Mouse (Mus musculus) thymus, postnatal 10 days (tissue): Measurements from ENCODE around the gene Kif12.
A peak's percentile ranks its signal among the peaks of the same experiment; 100 is the strongest.

Experiments used
- DNase-seq, 2 experiments: peaks; one replicate each; pipeline ENCODE4 v3.0.0; 2021; ENCODE audit warnings: low spot score in 2 of 2

Kif12 gene

DNA sequence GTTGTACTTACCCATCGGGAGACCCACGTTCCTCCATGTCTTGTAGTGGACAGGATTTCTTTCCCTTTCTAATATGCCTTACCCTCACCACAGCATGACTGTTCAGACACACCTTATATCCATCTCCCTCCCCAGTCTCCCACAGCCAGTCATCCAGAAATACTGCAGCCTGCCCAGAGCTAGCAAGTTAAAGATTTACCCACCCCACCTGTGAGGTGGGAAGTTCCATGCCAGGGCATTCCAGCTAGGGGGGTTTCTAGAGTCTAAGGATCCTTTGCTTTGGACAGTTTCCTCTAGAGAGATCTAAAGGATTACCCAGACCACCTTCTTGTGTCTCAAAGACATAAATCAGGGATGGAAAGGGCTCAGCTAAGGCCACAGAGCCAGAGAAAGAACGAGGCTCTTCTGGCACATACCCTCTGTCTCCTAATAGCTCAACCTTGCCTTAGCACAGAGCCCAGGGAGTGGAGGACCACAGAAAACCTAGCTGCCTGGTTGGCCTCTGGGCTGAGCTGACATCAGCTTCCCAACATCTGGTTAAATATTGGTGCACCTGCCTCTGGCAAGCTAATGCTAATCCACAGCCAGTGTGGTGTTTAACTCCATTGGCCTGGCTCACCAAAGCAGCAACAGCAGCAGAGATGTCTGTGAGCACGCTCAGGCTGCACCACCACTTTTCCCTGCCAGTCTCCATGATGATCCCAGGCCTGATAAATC lies at the start of gene Kif12:
Gene Kif12, minus strand, starts transcription at position 163 of the 717 bp plus-strand sequence.
- no peak for DNase-seq

DNA sequence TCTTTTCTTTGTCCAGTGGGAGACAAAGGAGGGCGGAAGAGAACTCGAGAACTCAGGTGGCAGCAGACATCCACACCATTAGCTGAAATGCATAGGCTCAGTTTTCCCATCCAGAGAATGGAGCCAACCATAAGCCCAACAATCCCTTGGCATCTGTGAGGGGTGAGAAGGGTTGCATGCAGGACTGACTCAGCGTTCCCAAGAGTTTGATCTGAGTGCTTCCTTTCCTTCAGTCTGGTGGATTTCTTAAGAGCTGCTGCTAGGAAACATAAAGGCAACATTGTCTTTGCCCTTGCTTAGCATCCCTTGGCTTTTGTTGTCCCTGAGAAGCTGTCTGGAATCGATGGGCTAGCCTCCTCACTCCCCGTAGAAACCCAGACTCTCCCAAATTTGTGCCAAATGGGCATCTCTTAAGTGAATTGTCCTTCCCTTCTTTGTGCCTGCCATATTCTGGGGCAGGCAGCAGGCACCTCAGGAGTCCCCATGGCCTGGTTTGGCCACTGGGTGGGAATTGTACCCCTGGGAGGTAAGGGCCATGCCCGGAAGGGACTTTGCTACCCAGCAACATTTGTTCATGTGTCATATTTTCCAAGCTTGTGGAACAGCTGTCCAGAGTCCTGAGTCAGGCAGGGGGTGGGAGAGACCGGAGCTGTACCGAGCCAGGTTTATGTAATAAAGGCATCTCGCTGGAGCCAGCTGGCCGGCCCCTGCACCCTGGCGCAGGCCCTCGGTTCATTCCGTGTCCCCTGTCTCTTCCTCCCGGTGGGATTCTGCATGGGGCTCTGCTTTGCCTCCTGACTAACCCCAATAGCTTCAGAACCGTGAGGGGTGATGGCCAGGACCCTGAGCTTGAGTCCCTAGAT lies 49.4 kb upstream of the Kif12 start:
- no peak for DNase-seq

DNA sequence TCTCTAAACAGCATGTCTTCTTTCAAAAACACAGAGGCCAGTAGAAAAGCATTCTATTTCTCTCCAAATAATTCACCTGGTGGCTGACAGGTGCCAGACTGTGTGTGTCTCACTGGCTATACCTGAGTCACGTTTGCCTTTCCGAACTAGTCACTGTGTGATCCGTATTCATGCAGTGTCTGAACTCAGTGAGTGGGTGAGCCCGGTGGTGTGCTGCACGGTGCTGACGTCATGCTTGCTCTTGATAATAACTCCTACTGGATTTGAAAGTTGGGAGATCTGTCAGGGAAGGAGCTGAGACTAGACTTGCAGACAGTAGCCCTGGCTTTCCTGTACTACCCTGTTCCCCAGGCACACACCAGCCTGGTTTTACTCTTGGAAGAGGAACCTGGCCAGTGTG lies 47.7 kb upstream of the Kif12 start:
- no peak for DNase-seq

DNA sequence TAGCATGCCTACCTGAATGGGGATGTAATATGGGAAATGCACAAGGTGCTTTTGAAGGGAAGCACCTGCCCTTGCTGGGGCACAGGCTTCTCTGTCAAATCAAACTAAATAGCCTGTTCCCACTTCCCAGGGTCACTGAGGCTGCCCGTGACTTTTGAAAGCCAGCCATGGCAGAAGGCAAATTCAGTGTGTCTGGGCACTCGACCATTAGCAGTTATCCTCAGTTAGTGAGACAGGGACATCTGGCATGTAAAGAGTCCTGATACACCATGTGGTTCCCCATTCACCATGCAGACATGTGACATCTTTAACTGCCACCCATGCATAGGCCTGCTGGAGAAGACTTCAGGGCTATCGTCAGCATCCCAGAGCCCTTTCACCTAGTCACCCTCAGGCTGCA lies 47.1 kb upstream of the Kif12 start:
- DNase-seq: no peak

DNA sequence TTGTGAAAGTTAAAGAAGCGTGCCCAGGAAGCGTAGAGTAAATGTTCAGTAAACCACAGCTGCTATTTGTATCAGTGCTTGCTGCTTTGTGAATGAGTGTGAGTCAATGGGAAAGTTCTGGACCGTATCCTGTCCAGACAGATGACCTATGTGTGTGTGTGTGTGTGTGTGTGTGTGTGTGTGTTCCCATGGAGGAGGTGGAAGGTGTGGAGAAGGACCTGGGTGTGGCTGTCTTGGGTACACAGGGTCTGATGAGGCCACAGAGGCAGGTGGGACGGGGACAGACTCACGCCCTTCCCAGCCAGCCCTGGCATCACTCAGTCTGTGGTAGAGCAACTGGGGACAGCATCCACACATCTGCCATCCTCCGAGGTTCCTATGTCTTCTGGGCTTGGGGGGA lies 45.6 kb upstream of the Kif12 start:
- DNase-seq: no peak

DNA sequence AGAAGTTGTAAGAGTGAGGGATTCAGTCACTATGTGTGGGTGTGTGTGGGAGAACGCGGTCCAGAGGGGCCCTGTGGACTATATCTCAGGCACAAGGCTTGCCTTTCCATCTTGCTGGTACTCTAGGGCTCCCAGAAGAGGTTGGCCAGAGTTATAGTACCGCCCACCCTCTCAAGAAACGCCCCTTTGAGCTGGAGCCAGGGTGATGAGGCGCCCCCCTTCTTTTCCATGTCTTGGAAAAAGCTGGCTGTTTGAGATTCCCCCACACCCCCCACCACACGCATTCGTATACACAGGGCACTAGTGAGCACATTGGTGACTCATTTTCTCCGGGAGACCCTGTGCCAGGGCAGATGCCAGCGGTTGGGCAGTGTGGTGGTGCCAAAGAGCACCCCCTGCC lies 44.6 kb upstream of the Kif12 start:
- DNase-seq: no peak

DNA sequence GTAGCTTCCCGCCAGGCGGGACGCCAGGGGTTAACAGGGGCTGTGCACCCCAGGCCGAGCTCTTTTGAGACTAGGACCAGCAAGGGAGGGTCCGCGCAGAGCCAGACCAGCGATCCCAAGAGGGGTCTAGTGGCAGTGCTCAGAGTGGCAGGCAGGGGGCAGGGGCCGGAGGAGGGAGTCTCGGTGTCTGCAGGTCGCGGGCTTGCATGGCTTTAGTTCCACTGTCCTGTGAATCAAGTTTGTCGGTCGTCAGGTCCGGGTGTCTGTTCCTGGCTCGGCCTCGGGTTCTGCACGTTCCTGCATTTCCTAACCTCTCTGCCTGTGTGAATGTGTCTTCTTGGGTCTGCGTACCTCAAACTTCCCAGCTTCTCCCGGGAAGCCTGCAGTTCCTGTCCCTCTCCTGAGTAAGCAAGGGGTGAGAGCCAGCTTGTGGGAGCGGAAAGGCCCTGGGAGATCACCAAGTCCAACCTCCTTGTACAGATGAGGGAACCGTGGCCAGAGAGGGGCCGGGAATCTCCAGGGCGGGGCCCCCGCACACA lies 44.1 kb upstream of the Kif12 start:
- peak; percentile 52 to 66 for DNase-seq

DNA sequence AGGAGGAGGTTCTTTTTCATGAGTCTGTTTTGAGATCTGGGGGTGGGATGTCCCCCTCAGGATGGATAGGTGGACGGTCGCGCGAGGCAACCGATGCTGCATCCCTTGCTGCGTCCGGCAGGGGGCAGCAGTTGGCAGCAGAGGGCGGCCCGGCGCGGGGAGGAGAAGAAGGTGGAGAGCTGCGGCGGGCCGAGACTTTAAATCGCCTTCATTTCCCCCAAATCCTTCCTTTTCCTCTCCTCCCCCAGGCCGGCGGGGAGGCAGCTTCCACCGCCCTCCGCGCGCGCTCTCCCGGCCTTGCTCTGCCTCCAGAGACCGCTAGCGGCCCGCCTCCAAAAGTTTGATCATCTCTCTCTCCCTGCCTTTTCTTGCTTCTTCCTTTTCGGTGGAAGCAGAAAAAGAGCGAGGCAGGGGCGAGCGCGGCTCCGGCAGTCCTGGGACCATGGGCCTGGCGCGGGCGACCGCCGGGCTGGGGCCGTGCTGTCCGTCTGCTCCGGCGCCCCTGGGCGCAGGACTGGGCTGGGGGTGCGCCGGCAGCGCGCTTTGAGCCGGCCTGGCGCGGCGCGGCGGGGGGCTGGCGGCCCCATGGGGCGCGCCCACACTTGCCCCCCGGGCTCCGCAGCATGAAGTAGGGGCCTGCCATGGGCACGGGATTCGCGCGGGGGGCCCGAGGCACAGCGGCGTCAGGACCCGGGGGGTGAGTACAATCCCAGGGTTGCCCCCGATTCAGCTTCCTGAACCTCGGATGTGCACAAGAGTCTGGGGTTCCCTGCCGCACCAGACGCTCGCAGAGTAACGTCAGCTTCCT lies 43.5 kb upstream of the Kif12 start:
- DNase-seq: peak; percentile 69 to 90

DNA sequence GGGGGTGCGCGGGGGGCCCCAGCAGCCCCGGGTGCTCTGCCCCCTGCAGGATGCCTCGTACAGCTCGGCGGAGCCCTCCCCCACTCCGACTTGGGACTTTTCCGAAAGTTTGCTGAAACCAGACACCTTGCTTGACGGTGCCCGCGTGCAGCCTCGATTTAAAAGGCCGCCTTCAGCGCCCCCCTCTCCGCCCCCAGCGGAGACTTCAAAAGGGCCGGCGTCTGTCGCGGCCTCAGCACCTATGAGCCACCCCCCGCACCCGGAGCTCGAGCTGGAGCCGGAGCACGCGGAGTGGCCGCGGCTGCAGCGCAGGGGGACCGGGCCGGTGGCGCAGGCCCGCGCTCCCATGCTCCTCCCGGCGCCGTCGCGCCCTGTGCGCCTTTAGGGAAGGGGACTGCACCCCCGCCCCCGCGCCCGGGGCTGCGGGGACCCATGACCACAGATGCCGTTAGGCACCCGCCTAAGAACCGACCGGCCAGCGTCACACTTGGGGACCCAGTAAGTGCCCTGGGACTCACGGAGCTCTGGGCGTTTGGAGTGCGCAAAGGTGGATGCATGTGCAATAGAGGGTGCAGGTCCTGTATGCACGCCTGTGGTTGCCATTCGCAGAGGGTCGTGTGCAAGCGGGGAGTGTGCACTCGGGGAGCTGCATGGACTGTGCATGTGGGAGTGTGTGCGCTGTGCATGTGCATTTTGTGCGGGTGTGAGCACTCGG lies 42.1 kb upstream of the Kif12 start, which contains the start of gene Col27a1:
Gene Col27a1, plus strand, starts transcription at position 98 of the 715 bp plus-strand sequence.
- peak; percentile 27 to 51 for DNase-seq

DNA sequence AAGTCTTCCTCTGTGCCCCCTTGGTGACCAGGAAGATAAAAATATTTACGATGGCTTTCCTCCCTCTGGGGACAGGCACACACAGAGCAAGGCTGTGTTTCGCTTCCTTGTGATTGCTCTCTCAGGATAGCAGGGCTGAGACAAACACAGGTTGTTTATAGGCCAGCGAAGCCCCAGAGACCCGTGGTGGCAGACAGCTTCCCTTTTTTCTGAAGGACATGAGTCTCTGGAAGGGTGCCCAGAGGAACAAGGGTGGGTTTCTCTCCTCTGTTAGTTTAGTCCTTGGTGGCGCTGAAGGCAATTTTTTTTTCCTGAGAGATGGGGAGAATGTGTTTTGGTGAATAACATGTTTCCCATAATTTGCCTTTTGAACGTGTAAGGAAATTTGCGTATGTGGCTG lies 33.7 kb upstream of the Kif12 start:
- no peak for DNase-seq

DNA sequence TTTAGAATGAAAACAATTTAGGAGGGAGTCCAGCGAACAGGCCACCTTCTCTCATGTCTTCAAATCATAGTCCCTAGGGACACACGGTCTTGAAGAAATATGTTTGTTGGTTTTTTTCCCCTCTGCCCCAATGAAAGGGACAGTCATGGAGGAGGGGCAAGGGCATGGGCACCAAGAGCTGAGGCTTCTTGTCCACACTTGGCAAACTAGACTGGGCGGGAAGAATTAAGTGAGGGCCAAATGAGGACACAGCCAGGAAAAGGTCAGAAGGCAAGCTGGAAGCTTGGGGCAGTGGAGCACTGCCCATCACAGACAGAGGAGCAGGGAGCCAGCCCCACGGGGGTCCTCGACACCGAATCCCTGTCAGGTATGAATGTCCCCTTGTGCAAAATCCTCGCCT lies 31.9 kb upstream of the Kif12 start:
- DNase-seq: no peak

DNA sequence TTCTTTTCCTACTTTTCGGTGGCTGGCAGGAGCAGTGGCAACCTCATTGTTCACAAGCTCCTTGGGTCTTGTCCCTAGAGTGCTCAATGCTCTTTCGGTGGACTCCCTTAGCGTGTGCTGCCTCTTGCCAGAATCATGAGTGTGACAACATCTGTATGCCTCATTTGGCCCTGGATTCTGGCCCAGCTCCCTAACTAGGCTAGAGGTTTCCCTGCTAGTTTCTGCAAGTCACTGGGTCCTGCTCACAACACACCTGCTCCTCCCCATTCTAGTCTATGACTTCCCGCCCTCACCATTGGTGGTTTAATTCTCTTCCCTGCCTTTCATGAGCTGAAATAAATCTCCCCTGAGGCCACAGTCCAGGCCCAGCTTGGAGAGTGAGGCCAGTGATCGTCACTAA lies 27.4 kb upstream of the Kif12 start:
- DNase-seq: no peak

DNA sequence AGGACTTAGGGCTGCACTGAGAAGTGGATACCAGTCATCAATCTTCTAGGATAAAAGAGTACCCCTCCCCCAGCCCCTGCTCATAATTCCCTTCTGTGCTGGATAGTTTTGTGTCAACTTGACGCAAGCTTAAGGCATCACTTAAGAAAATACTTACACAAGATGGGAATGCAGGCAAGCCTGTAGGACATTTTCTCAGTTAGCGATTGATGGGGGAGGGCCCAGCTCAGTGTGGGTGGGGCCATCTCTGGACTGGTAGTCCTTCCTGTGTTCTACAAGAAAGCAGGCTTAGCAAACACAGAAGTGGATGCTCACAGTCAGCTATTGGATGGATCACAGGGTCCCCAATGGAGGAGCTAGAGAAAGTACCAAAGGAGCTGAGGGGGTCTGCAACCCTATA lies 22.4 kb upstream of the Kif12 start:
- DNase-seq: no peak

DNA sequence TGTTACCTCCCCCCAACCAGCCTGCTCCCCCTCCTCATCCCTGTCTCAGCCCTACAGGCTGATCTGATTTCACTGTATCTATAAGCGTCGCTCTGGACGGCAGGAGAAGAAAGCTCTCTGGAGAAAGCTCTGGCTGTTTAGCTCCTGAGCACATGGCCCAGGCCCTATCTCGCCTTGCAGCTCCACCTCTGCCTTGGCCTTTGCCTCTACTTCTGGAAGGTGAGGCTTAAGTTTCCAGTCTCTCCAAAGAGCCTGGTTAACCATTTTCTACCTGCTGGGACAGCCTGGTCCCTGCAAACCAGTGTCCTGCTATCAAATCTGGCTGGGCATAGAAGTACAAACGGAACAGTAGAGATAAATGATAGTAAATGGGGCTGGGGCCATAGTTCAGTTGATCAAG lies 19.7 kb upstream of the Kif12 start:
- DNase-seq: no peak

DNA sequence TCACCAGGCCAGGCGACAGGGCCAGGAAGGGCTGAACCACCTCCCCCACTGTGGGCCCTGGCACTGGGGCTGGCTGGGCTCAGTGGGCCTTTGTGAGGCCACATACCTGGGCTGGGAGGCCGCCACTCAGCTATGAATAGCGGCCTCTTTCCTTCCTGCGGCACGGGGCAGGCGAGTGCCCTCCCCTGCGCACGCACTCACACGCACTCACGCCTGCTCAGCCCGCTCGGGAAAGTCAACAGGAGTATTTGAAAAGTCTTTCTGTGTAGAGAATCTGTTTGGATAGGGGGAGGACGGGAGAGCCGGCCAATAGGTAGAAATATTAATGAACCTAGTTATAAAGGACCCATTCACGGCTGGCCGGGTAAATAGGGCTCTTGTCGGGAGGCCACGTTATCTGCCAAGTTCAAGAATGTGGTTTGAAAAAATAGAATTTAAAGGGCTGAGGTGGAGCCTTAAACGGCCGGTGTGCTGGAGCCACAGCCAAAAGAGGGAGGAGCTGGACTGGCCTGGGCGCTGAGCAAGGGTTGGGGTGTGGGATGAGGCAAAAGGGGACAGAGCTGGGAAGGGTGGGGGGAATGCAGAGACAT lies 14.4 kb upstream of the Kif12 start:
- no peak for DNase-seq

DNA sequence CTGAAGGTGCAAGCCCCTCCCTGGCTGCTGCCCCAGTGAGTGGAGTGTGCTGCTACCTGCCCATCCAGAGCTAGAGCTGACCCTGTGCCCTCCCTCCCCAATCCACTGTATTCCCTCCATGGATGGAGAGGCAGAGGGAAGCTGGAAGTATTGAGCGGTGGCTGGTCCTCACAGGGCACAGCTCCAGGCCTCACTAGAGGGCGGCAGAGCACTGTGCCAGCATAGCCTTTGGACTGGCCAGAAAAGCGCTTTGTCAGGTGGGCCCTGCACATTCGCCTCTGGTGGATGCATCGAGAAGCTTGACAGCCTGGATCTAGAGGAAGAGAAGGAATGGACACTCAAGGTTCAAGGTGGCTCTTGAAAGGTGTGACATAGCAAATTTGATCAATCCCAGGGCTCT lies 9.6 kb upstream of the Kif12 start:
- DNase-seq: peak in 1 of 2 experiments; percentile 46

DNA sequence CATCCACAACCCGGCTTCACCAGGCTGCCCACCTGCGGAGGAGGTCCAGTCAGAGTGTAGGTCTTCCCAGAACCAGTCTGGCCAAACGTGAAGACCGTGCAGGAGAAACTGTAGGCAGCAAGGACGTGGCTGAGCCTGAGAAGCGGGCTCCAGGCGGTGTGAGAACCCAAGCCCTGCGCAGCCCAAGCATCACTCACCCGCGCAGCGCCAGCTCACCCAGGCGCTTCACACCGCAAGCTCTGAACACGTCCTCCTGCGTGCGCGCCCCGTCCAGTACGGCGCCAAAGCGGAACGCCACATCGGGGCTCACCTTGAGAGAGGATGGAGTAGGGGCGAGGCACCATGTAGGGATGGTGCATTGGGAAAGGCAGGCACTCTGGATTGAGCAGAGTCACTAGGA lies 809 bp downstream of the Kif12 start:
- DNase-seq: no peak

DNA sequence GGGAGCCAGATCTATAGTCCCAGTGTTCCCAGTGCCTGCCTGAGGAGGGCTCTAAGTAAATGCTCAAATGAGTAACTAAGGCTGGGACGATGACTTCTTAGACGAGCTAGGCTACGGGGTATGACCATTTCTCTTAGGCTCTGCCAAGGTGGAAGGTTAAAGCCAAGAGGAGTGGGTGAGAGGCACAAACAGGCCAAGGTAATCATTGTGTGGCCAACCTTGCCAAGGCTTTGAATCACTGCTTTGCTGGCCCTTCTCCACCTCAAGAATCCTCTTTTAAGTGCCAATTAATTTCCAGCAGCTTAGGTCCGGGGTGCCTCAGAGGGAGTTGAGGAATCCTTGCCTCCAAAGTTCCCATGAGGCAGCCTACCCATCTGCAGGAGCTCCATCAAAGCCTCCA lies 1.9 kb downstream of the Kif12 start:
- DNase-seq: no peak

DNA sequence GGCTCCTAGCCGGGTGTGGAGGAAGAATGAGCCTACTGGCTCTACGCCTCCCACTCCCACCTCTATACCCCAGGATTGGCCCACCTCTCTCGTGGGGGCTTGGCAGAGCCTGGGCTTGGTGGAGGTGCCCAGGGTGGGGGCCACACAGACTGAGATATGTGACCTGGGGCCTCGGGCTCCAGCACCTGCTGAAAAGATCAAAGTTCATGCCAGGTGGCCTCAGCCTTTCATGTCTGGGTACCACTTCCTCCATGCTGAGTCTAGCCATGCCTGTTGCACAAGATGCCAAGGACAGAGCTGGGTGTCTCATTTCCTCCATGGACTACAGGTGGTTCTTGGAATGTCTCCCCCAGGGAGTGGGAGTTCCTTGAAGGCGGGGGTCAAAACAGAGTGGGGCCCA lies 5.6 kb downstream of the Kif12 start:
- DNase-seq: peak; percentile 43 to 58

DNA sequence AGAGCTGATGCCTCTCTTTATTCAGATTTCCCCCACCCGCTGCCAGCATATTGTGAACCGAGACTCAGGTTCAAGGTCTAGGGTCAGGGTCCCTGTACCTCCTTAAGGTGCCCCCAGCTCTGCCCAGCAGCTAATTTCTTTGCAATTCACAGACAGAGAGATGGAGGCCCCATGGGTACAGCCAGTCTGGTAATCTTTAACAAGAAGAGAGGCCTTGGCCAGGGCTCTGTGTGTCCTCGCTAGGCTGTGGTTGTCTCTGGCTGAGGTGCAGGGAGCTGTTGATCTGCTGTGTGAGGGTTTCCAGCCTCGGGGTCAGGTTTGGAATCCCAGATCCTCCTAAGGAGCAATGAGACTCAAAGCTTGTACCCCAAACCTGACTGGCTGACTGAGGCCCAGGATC lies 6.3 kb downstream of the Kif12 start:
- no peak for DNase-seq
